Mouse (Mus musculus): Measurements from ENCODE around the gene Fhod1. TPM values are rescaled to one million over a fixed set of nuclear protein-coding genes. Genes with fewer than 3 reads are reported as not detected.

Gene Fhod1
- polyA plus RNA-seq, 1 experiment = 114 TPM

DNA sequence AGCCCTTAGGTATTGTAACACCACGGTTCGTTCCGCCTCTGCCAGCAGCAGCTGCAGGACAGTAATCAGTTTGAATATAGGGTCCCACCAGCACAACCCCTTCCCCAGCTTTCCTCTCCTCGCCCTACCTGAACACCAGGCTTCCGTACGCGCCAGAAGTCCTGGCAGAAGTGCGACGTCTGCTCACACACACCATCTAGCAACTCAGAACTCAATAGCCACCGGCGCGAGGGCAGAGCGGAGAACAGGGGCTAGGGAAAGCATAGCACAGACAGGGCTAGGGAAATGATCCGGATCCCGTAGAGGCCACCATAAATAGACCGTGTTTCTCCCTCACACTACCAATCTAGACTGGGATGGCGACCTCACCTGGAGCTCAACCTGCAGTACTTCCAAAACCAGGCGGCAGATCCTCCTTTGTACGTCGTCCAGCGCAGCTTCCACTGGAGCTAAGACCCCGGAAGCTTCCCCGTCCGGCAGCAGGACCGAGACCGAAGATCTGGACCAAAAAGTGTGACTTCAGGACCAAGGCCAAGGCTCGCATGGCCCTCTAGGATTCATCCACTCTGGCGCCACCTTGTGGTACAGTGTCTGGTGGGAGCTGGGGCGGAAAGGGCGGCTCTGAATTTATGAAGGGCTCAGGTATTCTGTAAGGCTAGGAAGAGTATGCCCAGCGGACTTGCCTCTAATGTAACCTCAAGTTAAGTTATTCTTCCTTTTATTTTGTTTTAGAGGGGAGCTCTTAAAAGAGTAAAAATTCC lies 57.0 kb downstream of the Fhod1 start:
- WGBS = 28% methylated on average over 31 of the region's 31 CpGs
- H3K4me3 ChIP-seq (replicated peaks; ENCODE audit: extremely low read depth, low read depth, low read length) = no peak overlapping the region
- TF ChIP-seq POLR2A (IDR thresholded peaks at IDR 0.05; ENCODE audit: borderline replicate concordance, extremely low read depth, low read depth, low read length) (no peak), CTCF (IDR thresholded peaks at IDR 0.05; ENCODE audit: insufficient read depth, low read length) (peak; percentile 94)
- DNase-seq = peak; percentile 89
- H3K4me1 ChIP-seq (ENCODE audit: control insufficient read depth, insufficient read depth, low read length) = peaks cover 15% of the 10 kb centered on the region

DNA sequence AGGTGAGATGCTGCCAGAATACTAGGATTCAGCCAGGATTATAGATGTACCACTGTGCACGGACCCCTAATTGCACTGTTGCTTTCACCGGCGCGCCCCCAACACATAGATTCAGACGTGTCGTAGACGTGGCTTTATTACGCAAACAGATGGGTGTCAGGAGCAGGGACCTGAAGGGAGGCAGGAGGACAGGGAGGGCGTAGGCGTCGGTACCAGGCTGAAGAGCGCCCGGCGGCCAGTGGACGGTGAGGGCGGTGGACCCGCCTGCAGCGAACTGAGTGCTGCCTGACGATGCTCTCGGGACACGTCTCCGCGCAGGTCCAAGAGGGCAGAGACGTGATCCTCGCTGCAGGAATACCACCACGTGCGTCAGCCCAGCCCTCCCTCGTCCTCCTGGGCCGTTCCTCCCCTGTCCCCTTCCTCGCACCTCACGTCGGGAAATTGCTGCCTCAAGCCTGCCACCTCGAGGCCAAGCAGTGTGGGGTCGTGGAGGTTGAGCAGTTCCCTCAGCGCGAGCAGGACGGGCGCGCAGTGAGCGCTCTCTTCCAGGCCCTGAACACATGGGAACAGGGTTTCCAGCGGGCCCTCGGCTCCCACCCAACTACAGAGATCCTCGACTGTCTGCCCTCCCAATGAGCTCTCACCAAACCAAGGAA lies 57.8 kb downstream of the Fhod1 start, which contains the start of gene 4931428F04Rik:
TSS of gene 4931428F04Rik (minus strand) at position 60 of the 656 bp plus-strand sequence.
- WGBS = 8% methylated on average over 43 of the region's 43 CpGs
- peak; percentile 36 for DNase-seq
- TF ChIP-seq POLR2A (IDR thresholded peaks at IDR 0.05; ENCODE audit: borderline replicate concordance, extremely low read depth, low read depth, low read length) = no peak
- no peak; the same call in 1 of the 2 replicates for TF ChIP-seq CTCF (IDR thresholded peaks at IDR 0.05; ENCODE audit: insufficient read depth, low read length)
- Histone ChIP-seq H3K4me3 (replicated peaks; ENCODE audit: extremely low read depth, low read depth, low read length) (peak within 1 kb of the TSS; percentile 75), H3K4me1 (ENCODE audit: control insufficient read depth, insufficient read depth, low read length) (peaks cover 12% of the 10 kb centered on the region)

DNA sequence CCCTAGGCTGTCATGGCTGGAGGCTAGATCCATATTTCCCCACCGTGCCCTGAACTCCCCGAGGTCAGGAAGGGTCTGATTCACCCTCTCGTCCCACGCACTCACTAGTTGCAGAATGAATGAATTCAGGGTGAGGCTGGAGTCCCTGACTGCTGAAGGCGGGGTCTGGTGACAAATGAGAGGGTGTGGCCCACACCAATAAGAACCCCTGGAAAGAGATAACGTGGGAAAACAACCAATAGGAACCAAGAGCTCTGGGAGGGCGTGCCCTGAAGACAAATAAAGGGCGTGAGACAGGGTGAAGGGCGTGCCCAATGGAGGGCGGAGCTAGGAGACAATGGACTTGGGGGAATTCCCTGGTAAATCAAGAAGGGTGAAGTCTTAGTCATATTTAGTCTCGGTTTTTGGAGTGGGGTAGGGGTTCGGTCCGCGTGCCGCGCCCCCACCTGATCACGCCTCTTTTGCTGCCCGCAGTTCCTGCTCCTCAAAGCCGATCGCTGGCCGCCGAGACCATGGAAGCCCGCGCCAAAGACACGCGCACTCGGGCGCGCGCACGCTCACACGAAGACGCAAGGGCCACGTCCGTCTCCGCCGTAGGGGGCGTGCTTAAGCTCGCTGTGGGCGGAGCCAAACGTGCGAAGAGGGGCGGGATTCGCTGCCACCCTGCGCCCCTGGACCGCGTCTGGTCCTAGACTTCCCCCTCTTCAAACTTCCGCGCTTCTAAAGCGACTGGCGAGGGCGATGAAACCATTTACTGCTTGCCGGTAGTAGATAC lies 58.6 kb downstream of the Fhod1 start:
- peaks cover 11% of the 10 kb centered on the region for H3K4me1 ChIP-seq (ENCODE audit: control insufficient read depth, insufficient read depth, low read length)
- TF ChIP-seq CTCF (IDR thresholded peaks at IDR 0.05; ENCODE audit: insufficient read depth, low read length) = no peak
- peak; percentile 17; the same call in 1 of the 2 replicates for TF ChIP-seq POLR2A (IDR thresholded peaks at IDR 0.05; ENCODE audit: borderline replicate concordance, extremely low read depth, low read depth, low read length)
- WGBS = under 1% methylated on average over 53 of the region's 53 CpGs
- H3K4me3 ChIP-seq (replicated peaks; ENCODE audit: extremely low read depth, low read depth, low read length) = peak overlapping the region; percentile 75
- DNase-seq = peak; percentile 90

DNA sequence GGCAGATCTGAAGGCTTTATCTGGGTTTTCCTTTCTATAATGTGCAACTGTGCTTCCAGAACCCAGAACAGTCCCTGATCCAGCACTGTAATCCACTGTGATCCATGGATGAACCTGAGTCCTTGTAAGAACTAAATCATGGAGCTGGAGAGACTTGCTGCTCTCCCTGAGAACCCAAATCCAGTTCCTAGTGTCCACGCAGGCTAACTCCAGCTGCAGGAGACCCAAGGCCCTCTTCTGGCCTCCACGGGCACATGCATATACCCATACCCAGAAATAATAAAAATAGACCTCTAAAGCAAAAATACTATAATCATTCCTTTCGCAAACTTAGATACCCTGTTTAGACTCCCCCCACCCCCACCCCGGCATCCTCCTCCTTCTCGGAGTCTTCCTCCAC lies 59.5 kb downstream of the Fhod1 start:
- 84% methylated on average over 5 of the region's 5 CpGs for WGBS

DNA sequence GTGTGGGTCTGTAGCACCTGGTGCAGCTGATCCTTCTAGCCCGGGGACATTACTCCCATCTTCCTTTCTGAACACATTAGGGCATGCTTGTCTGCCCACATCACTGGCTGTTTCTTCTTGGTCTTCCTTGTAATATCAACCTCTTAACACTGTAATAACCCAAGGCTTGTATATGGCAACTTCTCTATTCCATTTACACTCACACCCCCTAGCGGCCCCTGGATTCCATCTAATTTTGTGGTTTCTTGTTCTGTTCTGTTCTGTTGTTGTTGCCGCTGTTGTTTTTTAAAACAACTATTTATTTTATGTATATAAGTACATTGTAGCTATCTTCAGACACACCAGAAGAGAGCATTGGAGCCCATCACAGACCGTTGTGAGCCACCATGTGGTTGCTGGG lies 60.8 kb downstream of the Fhod1 start:
- 90% methylated on average over 4 of the region's 4 CpGs for WGBS
- no peak overlapping the region for H3K4me3 ChIP-seq (replicated peaks; ENCODE audit: extremely low read depth, low read depth, low read length)
- DNase-seq = no peak
- TF ChIP-seq CTCF (IDR thresholded peaks at IDR 0.05; ENCODE audit: insufficient read depth, low read length) = no peak
- no peak for TF ChIP-seq POLR2A (IDR thresholded peaks at IDR 0.05; ENCODE audit: borderline replicate concordance, extremely low read depth, low read depth, low read length)
- H3K4me1 ChIP-seq (ENCODE audit: control insufficient read depth, insufficient read depth, low read length) = peaks cover 15% of the 10 kb centered on the region

More for the DNA sequence above, 59.5 kb downstream of the Fhod1 start:
- Histone ChIP-seq H3K4me1 (ENCODE audit: control insufficient read depth, insufficient read depth, low read length) (peaks cover 11% of the 10 kb centered on the region), H3K4me3 (replicated peaks; ENCODE audit: extremely low read depth, low read depth, low read length) (no peak overlapping the region)
- TF ChIP-seq POLR2A (IDR thresholded peaks at IDR 0.05; ENCODE audit: borderline replicate concordance, extremely low read depth, low read depth, low read length) = no peak
- no peak for TF ChIP-seq CTCF (IDR thresholded peaks at IDR 0.05; ENCODE audit: insufficient read depth, low read length)
- no peak for DNase-seq

DNA sequence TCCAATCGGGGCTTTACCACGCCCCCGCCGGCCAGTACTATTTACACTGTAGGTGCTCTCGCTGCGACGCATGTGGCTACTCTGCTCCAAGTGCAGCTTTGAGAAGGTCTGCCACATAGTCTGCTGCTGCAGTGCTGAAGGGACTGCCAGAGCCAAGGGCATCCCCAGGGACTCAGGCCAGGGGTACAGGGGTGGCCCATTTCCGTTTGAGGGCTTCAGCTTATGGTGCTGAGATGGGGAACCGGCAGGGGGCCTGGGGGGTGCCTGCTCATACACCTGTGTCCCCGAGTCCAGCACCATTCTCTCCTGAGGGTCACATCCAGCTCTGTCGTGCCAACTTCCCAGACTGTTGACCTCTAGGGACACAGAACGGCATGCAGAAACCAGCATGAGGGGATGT lies 62.2 kb downstream of the Fhod1 start:
- TF ChIP-seq CTCF (IDR thresholded peaks at IDR 0.05; ENCODE audit: insufficient read depth, low read length) (no peak), POLR2A (IDR thresholded peaks at IDR 0.05; ENCODE audit: borderline replicate concordance, extremely low read depth, low read depth, low read length) (no peak)
- no peak for DNase-seq
- H3K4me3 ChIP-seq (replicated peaks; ENCODE audit: extremely low read depth, low read depth, low read length) = no peak overlapping the region
- 69% methylated on average over 12 of the region's 12 CpGs for WGBS
- peaks cover 12% of the 10 kb centered on the region for H3K4me1 ChIP-seq (ENCODE audit: control insufficient read depth, insufficient read depth, low read length)

DNA sequence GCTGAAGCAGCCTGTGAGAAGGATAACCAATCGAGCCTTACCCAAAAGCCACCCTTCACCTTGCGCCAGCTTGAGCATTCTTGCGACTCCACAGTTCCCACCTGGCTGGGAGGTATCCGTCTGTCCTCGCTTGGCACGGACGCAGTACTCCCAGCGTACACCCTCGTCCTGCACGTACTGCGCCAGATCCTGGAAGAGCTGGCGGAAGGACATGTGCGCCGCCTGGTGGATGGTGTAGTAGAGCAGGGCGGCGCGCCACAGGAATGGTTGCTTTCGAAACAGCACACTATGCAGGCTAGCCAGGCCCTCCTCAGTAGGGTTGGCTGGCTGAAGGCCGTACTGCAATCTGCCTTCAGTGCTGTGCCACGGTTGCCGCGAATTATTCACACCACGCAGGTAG lies 64.7 kb downstream of the Fhod1 start:
- DNase-seq = peak; percentile 64

DNA sequence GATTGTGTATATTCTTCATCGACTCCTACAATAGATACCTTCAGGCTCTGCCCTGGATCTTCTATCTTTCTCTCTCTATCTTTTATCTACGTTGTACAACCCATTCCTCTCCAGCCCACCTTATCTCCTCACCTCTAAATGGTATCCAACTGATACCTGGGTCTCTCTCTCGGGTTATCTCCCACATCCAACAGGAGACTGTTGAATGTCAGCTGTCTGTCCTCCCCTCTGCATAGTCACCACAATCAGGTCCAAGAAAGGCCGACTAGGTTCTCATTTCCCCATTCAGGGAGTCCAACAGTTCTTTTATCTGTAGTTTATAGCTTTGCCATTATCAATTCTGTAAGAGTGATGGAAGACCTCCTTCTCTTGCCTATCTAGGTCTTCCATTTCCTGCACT lies 65.5 kb downstream of the Fhod1 start:
- H3K4me3 ChIP-seq (replicated peaks; ENCODE audit: extremely low read depth, low read depth, low read length) = no peak overlapping the region
- WGBS = 79% methylated on average over 4 of the region's 4 CpGs

More for the DNA sequence above, 64.7 kb downstream of the Fhod1 start:
- H3K4me3 ChIP-seq (replicated peaks; ENCODE audit: extremely low read depth, low read depth, low read length) = peak overlapping the region; percentile 18
- TF ChIP-seq POLR2A (IDR thresholded peaks at IDR 0.05; ENCODE audit: borderline replicate concordance, extremely low read depth, low read depth, low read length) = no peak
- TF ChIP-seq CTCF (IDR thresholded peaks at IDR 0.05; ENCODE audit: insufficient read depth, low read length) = peak; percentile 75
- WGBS = 44% methylated on average over 23 of the region's 23 CpGs
- peaks cover 4% of the 10 kb centered on the region; the same call in 1 of the 2 replicates for H3K4me1 ChIP-seq (ENCODE audit: control insufficient read depth, insufficient read depth, low read length)

DNA sequence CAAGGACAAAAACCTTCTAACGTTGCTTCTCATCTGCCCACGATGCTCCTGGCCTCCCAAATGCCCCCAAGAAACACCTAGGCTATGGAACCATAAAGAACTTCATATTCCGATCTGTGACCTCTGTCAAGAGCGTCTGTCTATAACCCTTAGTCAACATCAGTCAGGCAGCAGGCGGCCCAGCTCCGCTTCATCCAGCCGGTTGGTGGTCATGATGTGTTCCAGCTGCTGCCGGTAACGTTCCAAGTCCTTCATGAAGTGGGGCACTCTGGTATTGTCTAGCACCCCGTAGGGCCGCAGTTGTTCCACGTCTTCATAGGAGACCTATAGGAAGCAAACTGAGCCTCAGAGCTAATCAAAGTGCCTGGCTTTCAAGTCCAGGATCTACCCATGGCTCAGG lies 65.9 kb downstream of the Fhod1 start:
- DNase-seq = no peak
- TF ChIP-seq POLR2A (IDR thresholded peaks at IDR 0.05; ENCODE audit: borderline replicate concordance, extremely low read depth, low read depth, low read length) = no peak
- no peak for TF ChIP-seq CTCF (IDR thresholded peaks at IDR 0.05; ENCODE audit: insufficient read depth, low read length)
- 80% methylated on average over 12 of the region's 12 CpGs for WGBS

More for the DNA sequence above, 65.5 kb downstream of the Fhod1 start:
- TF ChIP-seq CTCF (IDR thresholded peaks at IDR 0.05; ENCODE audit: insufficient read depth, low read length) (no peak), POLR2A (IDR thresholded peaks at IDR 0.05; ENCODE audit: borderline replicate concordance, extremely low read depth, low read depth, low read length) (no peak)
- peaks cover 4% of the 10 kb centered on the region; the same call in 1 of the 2 replicates for H3K4me1 ChIP-seq (ENCODE audit: control insufficient read depth, insufficient read depth, low read length)
- DNase-seq = no peak

More for the DNA sequence above, 65.9 kb downstream of the Fhod1 start:
- Histone ChIP-seq H3K4me3 (replicated peaks; ENCODE audit: extremely low read depth, low read depth, low read length) (no peak overlapping the region), H3K4me1 (ENCODE audit: control insufficient read depth, insufficient read depth, low read length) (peaks cover 4% of the 10 kb centered on the region; the same call in 1 of the 2 replicates)

All from lung, adult 2 months (tissue).